Mouse (Mus musculus) left cerebral cortex, postnatal 10 days (tissue): ENCODE measurements around the gene Bcl2a1b. TPM values are rescaled to one million over a fixed set of nuclear protein-coding genes. Genes with fewer than 3 reads are reported as not detected.
"Not testable (repeated sequence)": the region's sequence is repeated elsewhere in the genome, so short reads cannot be mapped to it uniquely, and the experiment has no call there.

ENCODE experiments used
- DNase-seq, 2 experiments: peaks; one replicate each; pipeline ENCODE4 v3.0.0; 2021 to 2022; ENCODE audit warnings: low spot score in 2 of 2, mixed read lengths in 1 of 2; ENCODE audit errors: extremely low spot score in 1 of 2
- intact Hi-C: fragments of 180-260 bp; cut with DNase I; formaldehyde crosslinking; loops from one replicate; pipeline ENCODE4 v1.15.1; 2025
- total RNA-seq, 2 experiments: library from RNA; stranded (reverse); gene quantifications; 2 replicates each; pipeline ENCODE4 v1.2.3; 2021

Bcl2a1b gene
- under 1 TPM; 0.66 to 0.81 TPM for total RNA-seq

DNA sequence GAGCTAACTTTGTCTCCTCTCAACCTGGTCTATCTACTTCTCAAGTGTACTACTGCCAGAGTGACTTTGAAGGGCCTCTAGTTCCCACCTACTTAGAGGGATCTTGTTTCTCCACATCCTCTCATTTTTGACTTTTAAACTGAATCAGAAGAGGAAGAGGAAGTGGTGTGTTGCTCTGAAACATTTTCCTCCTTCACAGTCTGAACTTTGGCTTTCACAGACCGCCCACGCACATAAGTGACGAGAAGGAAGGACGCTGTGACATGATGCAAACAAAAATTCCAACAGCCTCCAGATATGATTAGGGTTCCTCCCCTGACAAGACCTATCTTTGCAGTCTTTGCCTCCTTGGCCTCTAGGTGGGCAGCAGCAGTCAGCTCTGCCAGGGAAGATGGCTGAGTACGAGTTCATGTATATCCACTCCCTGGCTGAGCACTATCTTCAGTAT is at the start of gene Bcl2a1b, which contains the start of gene Gm29094:
Gene Bcl2a1b (plus strand): TSS at position 241 of the 448 bp plus-strand sequence.
Gene Gm29094 (plus strand): TSS at position 411 of the 448 bp plus-strand sequence.
- DNase-seq, intact Hi-C loops: not testable (repeated sequence)

DNA sequence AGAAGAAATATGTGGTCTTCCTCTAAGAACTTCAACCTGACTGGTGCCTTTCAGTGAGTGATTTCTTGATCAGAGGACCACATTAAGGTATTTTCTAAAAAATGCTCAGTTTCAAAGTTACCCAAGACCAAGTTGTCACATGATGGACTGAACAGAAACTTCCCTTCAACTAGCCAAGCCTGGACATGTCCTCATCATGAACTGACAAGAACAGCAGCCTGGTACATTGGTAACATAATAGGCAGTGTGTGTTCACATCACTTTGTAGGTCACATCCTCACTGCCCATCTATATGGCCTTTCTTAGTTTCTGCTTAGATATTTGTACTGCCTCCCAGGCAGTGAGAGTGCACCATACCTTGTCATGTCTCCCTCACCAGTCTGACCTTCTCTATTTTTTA is 26.5 kb upstream of the Bcl2a1b start:
- intact Hi-C loops, DNase-seq: not testable (repeated sequence)

DNA sequence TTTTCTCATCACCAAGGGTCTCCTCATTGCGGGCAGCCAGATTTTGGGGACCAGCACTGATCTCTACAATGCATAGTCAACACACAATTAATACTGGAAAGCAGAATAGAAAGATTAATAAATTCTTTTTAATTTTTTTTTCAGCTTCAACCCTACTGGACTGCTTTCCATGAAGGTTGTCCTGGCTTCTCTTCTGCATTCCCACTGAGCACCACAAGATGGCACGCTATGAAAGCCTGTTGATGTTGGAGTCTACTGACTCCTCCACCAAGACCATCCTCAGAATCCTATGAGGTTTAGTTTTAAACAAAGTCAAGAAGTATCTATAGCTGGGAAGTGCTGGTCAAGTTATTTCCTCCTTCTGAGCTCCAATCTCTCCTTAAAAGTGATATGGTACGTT is 20.2 kb upstream of the Bcl2a1b start:
- intact Hi-C loops: not testable (repeated sequence)
- peak; percentile 47 to 56 for DNase-seq

DNA sequence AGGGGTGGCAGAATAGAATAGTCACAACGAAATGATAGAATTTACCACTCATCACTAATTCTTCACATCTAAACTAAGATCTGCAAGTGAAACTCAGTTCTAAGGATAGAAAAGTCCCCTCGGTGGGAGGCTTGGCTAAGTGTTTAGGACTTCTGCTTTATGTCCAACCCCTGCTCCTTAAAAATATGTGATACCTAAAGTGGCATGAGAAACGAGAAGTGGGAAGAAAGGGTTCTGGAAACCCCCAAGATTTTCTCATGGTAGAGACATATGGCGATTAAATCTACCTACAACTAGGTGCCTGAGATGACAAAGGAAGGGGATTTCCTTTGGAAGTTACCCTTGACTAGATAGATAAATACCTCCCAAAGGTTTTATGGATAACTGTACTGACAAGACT is 19.5 kb upstream of the Bcl2a1b start:
- DNase-seq, intact Hi-C loops: not testable (repeated sequence)

- intact Hi-C loops, DNase-seq: not testable (repeated sequence)
These were observed 12.0 kb upstream of the Bcl2a1b start for GRCm38 (mm10) chr9:89187006-89187405.

DNA sequence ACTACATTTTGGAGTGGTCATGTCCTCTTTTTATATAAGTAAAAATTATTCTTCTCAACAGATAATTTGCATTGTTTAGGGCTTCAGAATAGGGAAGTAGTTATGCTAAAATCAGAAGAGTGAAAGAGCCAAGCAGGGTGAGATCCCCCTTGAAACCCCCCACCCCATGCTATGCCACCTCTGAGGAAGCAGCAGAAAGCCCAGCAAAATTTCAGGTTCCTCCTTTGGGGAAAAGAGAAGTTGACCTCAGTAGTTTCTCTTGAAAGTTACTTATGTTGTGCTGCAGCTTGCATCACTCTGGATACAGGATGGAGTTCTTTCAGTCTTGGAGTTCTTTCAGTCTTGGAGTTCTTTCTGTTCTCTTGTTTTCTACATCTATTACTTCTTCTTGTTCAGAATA is 3.5 kb upstream of the Bcl2a1b start:
- DNase-seq, intact Hi-C loops: not testable (repeated sequence)

GRCm38 (mm10) chr9:89197509-89197908 is 1.5 kb upstream of the Bcl2a1b start:
- DNase-seq, intact Hi-C loops: not testable (repeated sequence)

DNA sequence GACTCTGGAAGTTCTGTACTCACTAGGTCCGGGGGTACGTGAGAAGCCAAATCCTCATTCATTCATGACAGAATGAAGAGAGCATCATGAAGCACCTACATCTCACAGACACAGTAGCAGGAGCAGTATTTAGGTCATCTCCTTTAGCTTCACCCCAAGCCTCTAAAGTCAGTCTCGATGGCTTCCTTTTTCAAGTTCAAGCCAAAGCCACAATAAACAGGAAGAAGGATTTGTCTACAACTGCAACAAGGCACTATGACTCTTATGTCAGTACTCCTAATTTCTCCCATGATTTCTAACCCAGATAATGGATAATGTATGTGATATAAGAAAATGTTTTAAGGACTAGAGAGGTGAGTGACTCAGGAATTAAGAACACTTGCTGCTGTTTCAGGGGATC is 660 bp upstream of the Bcl2a1b start:
- DNase-seq, intact Hi-C loops: not testable (repeated sequence)

DNA sequence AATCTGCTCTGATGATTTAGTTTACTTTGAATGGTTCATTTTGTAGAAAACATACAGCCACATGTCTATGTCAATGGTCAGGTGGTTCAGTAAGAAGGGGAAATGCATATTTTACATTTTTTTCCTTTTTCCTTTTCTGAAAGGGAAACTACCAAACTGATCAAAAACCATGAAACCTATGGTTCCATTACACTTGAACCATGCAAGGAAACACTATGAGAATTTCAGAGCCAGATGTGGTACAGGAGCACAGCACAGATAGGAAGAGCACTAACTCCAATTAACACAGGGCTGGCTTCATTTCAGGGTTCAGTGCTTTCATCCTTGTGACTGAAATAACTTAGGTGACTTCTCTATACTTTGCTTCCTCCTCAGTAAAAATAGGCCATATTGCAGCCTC is 3.2 kb downstream of the Bcl2a1b start:
- intact Hi-C loops, DNase-seq: not testable (repeated sequence)

- intact Hi-C loops, DNase-seq: not testable (repeated sequence)
These were observed 9.9 kb downstream of the Bcl2a1b start for GRCm38 (mm10) chr9:89208939-89209338.

GRCm38 (mm10) chr9:89210353-89211064 is 11.5 kb downstream of the Bcl2a1b start, which contains the start of gene Mthfs:
Gene Mthfs (plus strand): TSS chr9:89210676.
- DNase-seq, intact Hi-C loops: not testable (repeated sequence)

DNA sequence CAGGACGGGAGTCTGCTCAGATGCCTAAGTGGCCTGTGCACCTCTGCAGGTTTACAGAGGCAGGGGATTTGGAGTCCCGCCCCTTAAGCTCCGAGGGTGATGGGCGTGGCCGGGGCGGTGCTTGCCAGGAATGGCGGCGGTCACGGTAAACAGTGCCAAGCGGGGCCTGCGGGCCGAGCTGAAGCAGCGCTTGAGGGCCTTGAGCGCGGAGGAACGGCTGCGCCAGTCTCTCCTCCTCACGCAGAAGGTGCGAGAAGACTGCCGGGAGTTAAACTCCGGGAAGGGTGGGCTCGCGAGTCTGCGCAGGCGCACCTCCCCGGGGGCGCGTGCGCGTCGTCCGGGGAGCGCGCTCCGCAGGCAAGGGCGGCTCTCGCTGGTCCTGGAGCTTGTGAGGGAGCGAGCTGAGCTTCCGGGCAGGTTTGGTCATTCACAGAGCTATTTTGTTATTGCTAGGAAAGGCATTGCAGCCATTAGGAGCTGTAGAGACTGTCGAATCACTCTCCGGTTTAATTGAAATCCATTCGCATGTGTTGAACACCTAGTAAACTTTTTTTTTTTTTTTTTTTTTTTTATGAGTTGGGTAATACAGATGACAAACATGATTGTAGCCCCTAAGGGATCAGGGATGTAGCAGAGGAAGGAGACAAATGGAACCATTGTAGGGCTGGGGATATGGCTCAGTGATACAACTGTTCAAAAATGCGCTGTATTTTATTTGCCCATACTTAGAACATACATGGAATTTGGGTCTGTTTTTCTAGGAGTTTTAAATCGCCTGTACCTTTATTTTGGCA is 12.3 kb downstream of the Bcl2a1b start:
- peak; percentile 85 to 94 for DNase-seq
- intact Hi-C loops: not testable (repeated sequence)

DNA sequence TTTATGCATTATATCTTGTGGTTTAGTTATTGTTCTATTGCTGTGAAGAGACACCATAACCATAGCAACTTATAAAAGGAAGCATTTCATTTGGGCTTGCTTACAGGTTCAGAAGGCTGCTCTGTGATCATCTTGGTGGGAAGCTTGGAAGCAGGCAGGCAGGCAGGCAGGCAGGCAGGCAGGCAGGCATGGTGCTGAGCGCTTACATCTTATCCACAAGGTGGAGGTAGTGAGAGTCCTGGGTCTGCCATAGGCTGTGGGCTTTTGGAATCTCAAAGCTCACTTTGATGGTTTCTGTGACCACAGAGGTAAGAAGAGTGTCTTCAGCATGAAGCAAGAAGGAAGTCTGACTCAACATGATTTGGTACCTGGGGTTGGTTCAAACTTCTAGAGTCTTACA is 13.4 kb downstream of the Bcl2a1b start:
- peak; percentile 40 to 50 for DNase-seq
- intact Hi-C loops: not testable (repeated sequence)

- intact Hi-C loops, DNase-seq: not testable (repeated sequence)
These were observed 19.2 kb downstream of the Bcl2a1b start for GRCm38 (mm10) chr9:89218174-89218573.

DNA sequence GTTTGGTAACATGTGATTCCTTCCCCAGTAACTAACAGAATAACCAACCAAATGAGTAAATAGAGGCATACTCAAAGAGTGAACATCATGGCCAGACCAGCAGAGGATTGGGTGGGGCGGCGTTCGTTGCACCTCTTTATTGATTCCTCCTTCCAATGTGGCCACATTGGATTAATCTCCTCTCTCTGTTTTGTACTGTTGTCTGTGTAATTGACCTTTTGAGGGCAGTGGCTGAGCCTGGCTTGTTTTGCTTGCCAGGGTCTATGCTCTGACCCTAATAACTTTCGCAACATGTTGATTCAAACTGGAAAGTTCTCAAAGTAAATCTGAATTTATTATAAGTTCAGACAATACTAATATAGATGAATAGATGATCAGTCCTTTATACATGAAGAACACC is 20.7 kb downstream of the Bcl2a1b start:
- DNase-seq, intact Hi-C loops: not testable (repeated sequence)

GRCm38 (mm10) chr9:89220704-89221287 is 21.8 kb downstream of the Bcl2a1b start:
- DNase-seq, intact Hi-C loops: not testable (repeated sequence)

- intact Hi-C loops: loop anchor here (5.0 kb wide), 2 partner anchors 451 to 519 kb away; no protein-coding TSS in a partner anchor
These were observed 27.1 kb downstream of the Bcl2a1b start for GRCm38 (mm10) chr9:89226071-89226470.

DNA sequence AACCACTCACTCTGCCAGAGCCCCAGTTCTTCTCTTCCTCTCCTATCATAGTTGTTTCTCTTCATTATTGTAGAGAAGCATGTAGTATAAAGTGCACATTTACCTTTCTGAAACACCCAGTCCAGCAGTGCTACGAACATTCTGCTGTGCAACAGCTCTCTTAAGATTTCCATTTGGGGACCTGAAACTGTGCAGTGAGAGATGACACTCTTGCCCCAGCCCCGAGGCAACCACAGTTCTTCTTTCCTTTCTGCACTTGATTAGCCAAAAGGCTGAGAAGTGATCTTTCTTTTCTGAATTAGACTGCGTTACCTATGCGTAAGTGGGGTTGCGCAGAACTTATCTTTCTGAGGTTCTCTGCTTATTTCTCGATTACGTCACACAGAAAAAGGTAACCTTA is 29.1 kb downstream of the Bcl2a1b start:
- DNase-seq: no peak
- intact Hi-C loops: loop anchor here (5.0 kb wide), 2 partner anchors 449 to 521 kb away; no protein-coding TSS in a partner anchor

More at GRCm38 (mm10) chr9:89226071-89226470, 27.1 kb downstream of the Bcl2a1b start:
- DNase-seq: peak in 1 of 2 experiments; percentile 44
